Mouse (Mus musculus): ENCODE data around the gene Tmem168. TPM values are rescaled to one million over a fixed set of nuclear protein-coding genes. Genes with fewer than 3 reads are reported as not detected.

Tmem168 gene
- 37.2 and 42.6 TPM in 2 replicates for polyA plus RNA-seq (2015; fragmentation: Nextera tagmentation; extraction: Ambion mirVana)

- 2% methylated on average over 70 of the region's 71 CpGs for WGBS
- H3K4me2 ChIP-seq, result peak within 1 kb of the TSS; percentile 72
- no peaks in the 10 kb centered on the region for H3K27me3 ChIP-seq
- H3K9ac ChIP-seq, result peak within 1 kb of the TSS; percentile 78
- H3K27ac ChIP-seq, result peak within 1 kb of the TSS; percentile 99
- H3K4me1 ChIP-seq, result peaks cover 12% of the 10 kb centered on the region
- ATAC-seq (ENCODE audit: insufficient number of reproducible peaks, low FRiP score, low TSS enrichment, low read depth), result peak; percentile 95
- H3K4me3 ChIP-seq, result peak within 1 kb of the TSS; percentile 83
- H3K36me3 ChIP-seq, result no peaks in the 10 kb centered on the region; the same call in 1 of the 2 replicates
- H3K9me3 ChIP-seq, result no peaks in the 10 kb centered on the region
Observed at GRCm38 (mm10) chr6:13607621-13608493, at the start of gene Tmem168. TSS of gene Tmem168 (minus strand) at chr6:13608100.

GRCm38 (mm10) chr6:13654081-13654480 lies 46.2 kb upstream of the Tmem168 start:
- no peak overlapping the region for H3K4me2 ChIP-seq
- H3K27ac ChIP-seq, result no peak overlapping the region

GRCm38 (mm10) chr6:13652284-13652683 lies 44.4 kb upstream of the Tmem168 start:
- Histone ChIP-seq H3K4me1 (no peaks in the 10 kb centered on the region), H3K27ac (no peak overlapping the region), H3K9me3 (no peaks in the 10 kb centered on the region), H3K36me3 (peaks cover 26% of the 10 kb centered on the region), H3K9ac (no peak overlapping the region), H3K4me3 (no peak overlapping the region), H3K4me2 (no peak overlapping the region), H3K27me3 (no peaks in the 10 kb centered on the region)
- no peak for ATAC-seq (ENCODE audit: insufficient number of reproducible peaks, low FRiP score, low TSS enrichment, low read depth)
- 94% methylated on average over 3 of the region's 3 CpGs for WGBS

More at GRCm38 (mm10) chr6:13654081-13654480, 46.2 kb upstream of the Tmem168 start:
- Histone ChIP-seq H3K27me3 (no peaks in the 10 kb centered on the region), H3K9ac (no peak overlapping the region), H3K36me3 (peaks cover 14% of the 10 kb centered on the region), H3K4me1 (no peaks in the 10 kb centered on the region), H3K4me3 (no peak overlapping the region), H3K9me3 (no peaks in the 10 kb centered on the region)
- no peak for ATAC-seq (ENCODE audit: insufficient number of reproducible peaks, low FRiP score, low TSS enrichment, low read depth)

DNA sequence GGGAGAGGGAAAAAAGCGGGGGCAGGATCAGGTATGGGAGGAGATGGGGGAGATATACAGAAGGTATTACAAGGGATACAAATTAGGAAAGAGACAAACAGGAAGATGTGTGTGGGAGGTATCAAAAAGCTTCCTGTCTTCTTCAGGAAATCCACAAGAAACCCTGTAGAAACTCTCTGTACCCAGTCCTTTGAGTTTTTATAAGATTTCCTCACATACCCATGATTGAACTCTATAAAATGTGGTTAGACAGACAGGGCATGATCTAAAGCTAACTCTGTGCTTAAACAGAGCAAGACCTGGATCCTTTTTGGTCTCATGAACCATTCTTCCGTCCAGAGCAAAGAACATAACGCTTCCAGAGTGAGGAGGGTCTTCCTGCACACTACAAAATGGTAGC lies 43.0 kb upstream of the Tmem168 start:
- Histone ChIP-seq H3K27me3 (no peaks in the 10 kb centered on the region), H3K4me2 (no peak overlapping the region), H3K4me3 (no peak overlapping the region), H3K36me3 (peaks cover 26% of the 10 kb centered on the region), H3K4me1 (no peaks in the 10 kb centered on the region), H3K27ac (no peak overlapping the region), H3K9me3 (no peaks in the 10 kb centered on the region), H3K9ac (no peak overlapping the region)
- no peak for ATAC-seq (ENCODE audit: insufficient number of reproducible peaks, low FRiP score, low TSS enrichment, low read depth)
- 92% methylated on average over 3 of the region's 3 CpGs for WGBS

DNA sequence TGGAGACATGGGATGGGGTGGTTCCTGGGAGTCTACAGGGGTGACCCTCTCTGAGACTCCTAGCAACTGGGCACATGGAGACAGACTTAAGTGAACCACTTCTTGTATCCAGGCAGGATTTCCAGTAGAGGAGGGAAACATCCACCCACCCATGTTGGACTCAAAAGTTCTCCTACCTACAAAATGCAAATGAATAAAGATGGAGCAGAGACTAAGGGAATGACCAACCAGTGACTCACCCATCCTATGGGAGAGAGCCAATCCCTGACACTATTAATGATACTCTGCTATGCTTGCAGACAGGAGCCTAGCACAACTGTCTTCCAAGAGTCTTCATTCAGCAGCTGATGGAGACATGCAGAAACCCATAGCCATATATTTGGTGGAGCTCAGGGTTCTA lies 40.4 kb upstream of the Tmem168 start:
- H3K27me3 ChIP-seq, result no peaks in the 10 kb centered on the region
- H3K27ac ChIP-seq, result no peak overlapping the region

DNA sequence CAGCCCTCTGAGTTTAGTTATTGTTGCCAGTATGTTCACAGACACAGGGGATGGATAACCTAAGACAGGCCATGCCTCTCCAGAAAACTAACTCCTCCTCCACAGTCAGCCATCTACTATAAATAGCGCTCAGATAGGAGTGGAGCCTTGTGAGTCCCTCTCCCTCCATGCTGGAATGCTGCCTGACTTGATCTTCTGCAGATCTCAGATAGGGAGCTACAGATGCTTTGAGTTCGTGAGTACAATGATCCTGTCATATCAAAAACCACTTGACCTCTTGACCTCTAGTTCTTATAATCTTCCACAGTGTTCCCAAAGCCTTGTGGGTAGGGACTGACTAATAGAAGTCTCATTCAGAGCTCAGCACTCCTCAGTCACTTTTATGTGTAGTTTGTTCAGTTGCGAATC lies 28.7 kb upstream of the Tmem168 start:
- ATAC-seq (ENCODE audit: insufficient number of reproducible peaks, low FRiP score, low TSS enrichment, low read depth), result no peak
- Histone ChIP-seq H3K4me1 (0 out of 2 replicates have a peak, but pooled peaks cover 4% of the 10 kb centered on the region), H3K27ac (0 out of 2 replicates have a peak overlapping the region, but pooled peaks have one; percentile 2), H3K4me3 (no peak overlapping the region), H3K4me2 (no peak overlapping the region), H3K9me3 (no peaks in the 10 kb centered on the region), H3K27me3 (no peaks in the 10 kb centered on the region), H3K36me3 (peaks cover 7% of the 10 kb centered on the region), H3K9ac (no peak overlapping the region)
- 61% methylated on average over 3 of the region's 3 CpGs for WGBS

More for the DNA sequence above, 40.4 kb upstream of the Tmem168 start:
- no peak for ATAC-seq (ENCODE audit: insufficient number of reproducible peaks, low FRiP score, low TSS enrichment, low read depth)
- Histone ChIP-seq H3K9ac (no peak overlapping the region), H3K4me3 (no peak overlapping the region), H3K4me1 (no peaks in the 10 kb centered on the region), H3K4me2 (no peak overlapping the region), H3K9me3 (no peaks in the 10 kb centered on the region), H3K36me3 (peaks cover 23% of the 10 kb centered on the region)

GRCm38 (mm10) chr6:13632571-13632970 lies 24.7 kb upstream of the Tmem168 start:
- Histone ChIP-seq H3K4me3 (no peak overlapping the region), H3K36me3 (peaks cover 8% of the 10 kb centered on the region; the same call in 1 of the 2 replicates), H3K4me1 (peaks cover 7% of the 10 kb centered on the region; the same call in 1 of the 2 replicates), H3K9ac (no peak overlapping the region), H3K27ac (no peak overlapping the region), H3K27me3 (no peaks in the 10 kb centered on the region), H3K9me3 (no peaks in the 10 kb centered on the region), H3K4me2 (no peak overlapping the region)
- WGBS, result 63% methylated on average over 1 of the region's 1 CpGs
- ATAC-seq (ENCODE audit: insufficient number of reproducible peaks, low FRiP score, low TSS enrichment, low read depth), result no peak

DNA sequence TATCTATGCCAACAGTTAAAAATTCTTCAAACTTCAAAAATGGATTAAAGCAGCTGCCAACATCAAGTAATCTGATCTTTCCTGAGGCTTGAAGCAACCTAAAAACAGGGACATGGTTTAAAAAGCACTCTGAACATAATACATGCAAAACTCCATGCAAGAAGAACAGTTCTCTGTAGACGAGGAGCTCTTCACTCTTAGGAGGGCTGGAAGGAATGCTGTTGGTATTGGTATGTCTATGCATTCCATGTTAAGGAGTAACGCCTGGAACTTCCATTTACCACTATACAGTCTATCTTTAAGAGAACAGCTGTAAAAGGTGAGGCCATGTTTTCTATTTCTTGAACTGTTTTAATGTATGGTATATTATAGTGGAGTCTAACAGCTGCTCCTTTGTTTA lies 22.7 kb upstream of the Tmem168 start:
- WGBS, result 46% methylated on average over 2 of the region's 2 CpGs
- no peak overlapping the region for H3K4me2 ChIP-seq
- no peaks in the 10 kb centered on the region for H3K9me3 ChIP-seq
- H3K4me1 ChIP-seq, result peaks cover 3% of the 10 kb centered on the region; the same call in 1 of the 2 replicates
- no peak for ATAC-seq (ENCODE audit: insufficient number of reproducible peaks, low FRiP score, low TSS enrichment, low read depth)
- no peak overlapping the region for H3K4me3 ChIP-seq
- no peak overlapping the region for H3K9ac ChIP-seq
- no peaks in the 10 kb centered on the region for H3K27me3 ChIP-seq
- H3K27ac ChIP-seq, result no peak overlapping the region
- H3K36me3 ChIP-seq, result peaks cover 8% of the 10 kb centered on the region; the same call in 1 of the 2 replicates

DNA sequence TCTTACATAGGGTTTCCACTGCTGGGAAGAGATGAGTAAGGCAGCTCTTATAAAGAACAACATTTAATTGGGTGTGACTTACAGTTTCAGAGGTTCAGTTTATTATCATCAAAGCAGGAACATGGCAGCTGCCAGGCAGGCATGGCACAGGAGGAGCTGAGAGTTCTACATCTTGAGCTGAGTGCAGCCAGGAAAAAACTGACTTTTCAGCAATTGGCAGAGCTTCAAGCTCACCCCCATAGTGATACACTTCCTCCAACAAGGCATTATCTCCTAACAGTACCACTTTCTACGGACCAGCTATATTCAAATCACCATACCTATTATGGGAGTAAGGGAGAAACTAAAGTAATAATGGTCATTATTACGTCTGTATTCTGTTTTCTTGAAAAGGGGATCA lies 11.7 kb upstream of the Tmem168 start:
- 76% methylated on average over 2 of the region's 2 CpGs for WGBS
- Histone ChIP-seq H3K27ac (no peak overlapping the region), H3K4me2 (no peak overlapping the region), H3K4me1 (no peaks in the 10 kb centered on the region), H3K36me3 (no peaks in the 10 kb centered on the region), H3K9me3 (no peaks in the 10 kb centered on the region), H3K27me3 (no peaks in the 10 kb centered on the region), H3K4me3 (no peak overlapping the region), H3K9ac (no peak overlapping the region)
- no peak for ATAC-seq (ENCODE audit: insufficient number of reproducible peaks, low FRiP score, low TSS enrichment, low read depth)

DNA sequence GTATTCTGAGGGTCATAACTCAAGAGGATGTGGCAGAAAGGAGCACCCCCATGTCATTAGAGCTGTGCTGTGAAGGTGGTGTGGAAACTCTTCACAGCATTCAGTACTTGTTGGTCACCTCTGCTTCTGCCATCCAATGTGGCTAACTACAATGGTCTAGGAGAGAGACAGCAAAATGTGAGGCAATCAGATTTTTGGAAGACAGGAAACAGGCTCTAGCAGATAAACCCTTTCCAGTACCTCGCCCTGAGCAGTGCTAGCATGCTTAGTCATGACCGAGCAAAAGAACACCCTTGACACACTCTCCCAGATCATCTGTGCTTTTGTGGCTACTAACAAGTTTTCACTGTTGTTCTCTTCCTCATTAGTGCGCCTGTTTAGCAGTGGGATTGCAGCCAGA lies 9.2 kb upstream of the Tmem168 start:
- Histone ChIP-seq H3K9me3 (no peaks in the 10 kb centered on the region), H3K4me2 (no peak overlapping the region), H3K36me3 (no peaks in the 10 kb centered on the region), H3K4me1 (no peaks in the 10 kb centered on the region), H3K9ac (no peak overlapping the region), H3K27ac (no peak overlapping the region), H3K4me3 (no peak overlapping the region), H3K27me3 (no peaks in the 10 kb centered on the region)
- no peak for ATAC-seq (ENCODE audit: insufficient number of reproducible peaks, low FRiP score, low TSS enrichment, low read depth)
- 83% methylated on average over 3 of the region's 3 CpGs for WGBS

GRCm38 (mm10) chr6:13614568-13614967 lies 6.7 kb upstream of the Tmem168 start:
- no peaks in the 10 kb centered on the region for H3K36me3 ChIP-seq
- no peaks in the 10 kb centered on the region for H3K9me3 ChIP-seq
- H3K9ac ChIP-seq, result no peak overlapping the region
- no peak for ATAC-seq (ENCODE audit: insufficient number of reproducible peaks, low FRiP score, low TSS enrichment, low read depth)
- H3K4me2 ChIP-seq, result no peak overlapping the region
- no peak overlapping the region for H3K4me3 ChIP-seq
- 88% methylated on average over 3 of the region's 3 CpGs for WGBS
- H3K4me1 ChIP-seq, result no peaks in the 10 kb centered on the region
- no peaks in the 10 kb centered on the region for H3K27me3 ChIP-seq
- H3K27ac ChIP-seq, result no peak overlapping the region

DNA sequence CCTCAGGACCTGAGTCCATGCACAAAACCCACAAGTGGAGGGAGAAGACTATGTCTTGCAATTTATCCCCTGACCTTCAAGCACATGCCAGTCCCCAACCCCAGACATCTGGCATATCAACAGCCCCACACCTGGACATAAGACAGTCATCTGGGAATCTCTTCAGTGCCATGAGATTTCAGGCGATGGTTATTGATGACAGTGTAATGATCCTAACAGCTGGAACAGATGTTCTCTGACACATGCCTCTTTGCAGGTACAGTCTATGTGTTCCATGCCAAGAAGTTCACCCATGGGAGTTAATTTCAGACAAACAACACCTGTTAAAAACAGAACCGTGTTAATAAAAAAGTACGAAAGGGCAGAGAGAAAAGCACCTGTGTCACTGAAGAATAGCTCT lies 5.8 kb upstream of the Tmem168 start:
- ATAC-seq (ENCODE audit: insufficient number of reproducible peaks, low FRiP score, low TSS enrichment, low read depth), result no peak
- WGBS, result 45% methylated on average over 3 of the region's 3 CpGs

More for the DNA sequence above, 5.8 kb upstream of the Tmem168 start:
- Histone ChIP-seq H3K4me1 (no peaks in the 10 kb centered on the region), H3K4me3 (no peak overlapping the region), H3K9ac (no peak overlapping the region), H3K27me3 (no peaks in the 10 kb centered on the region), H3K27ac (no peak overlapping the region), H3K9me3 (no peaks in the 10 kb centered on the region), H3K36me3 (no peaks in the 10 kb centered on the region), H3K4me2 (no peak overlapping the region)

Data from limb, embryonic 15.5 days (tissue).